Mouse (Mus musculus) CH12.LX (cell line): ENCODE results near the gene Rsad1. TPM values are rescaled to one million over a fixed set of nuclear protein-coding genes. Genes with fewer than 3 reads are reported as not detected.

Source experiments
- DNase-seq: peaks from one replicate; pipeline ENCODE4 v3.0.0-alpha.2; 2013; ENCODE audit errors: extremely low read depth
- H3K27ac ChIP-seq: 2 replicates; pipeline ENCODE4 v1.5.1; 2012; ENCODE audit warnings: low read depth, mild to moderate bottlenecking, control low read depth, moderate library complexity; ENCODE audit not compliant: insufficient read depth
- H3K27me3 ChIP-seq: replicated peaks from 2 replicates; pipeline ENCODE3; 2012; ENCODE audit warnings: inconsistent platforms
- H3K36me3 ChIP-seq, 2 experiments: replicated peaks in 1 of 2; 2 replicates each; pipeline versions ENCODE3 to v1.6.1; 2012; ENCODE audit warnings: inconsistent platforms in 1 of 2, low read length in 1 of 2, mild to moderate bottlenecking in 1 of 2, mixed read lengths in 1 of 2, moderate library complexity in 1 of 2; ENCODE audit not compliant: control insufficient read depth in 1 of 2, insufficient read depth in 1 of 2
- H3K4me1 ChIP-seq, 2 experiments: 2 replicates each; pipeline ENCODE4 v1.6.1; 2012; ENCODE audit warnings: inconsistent platforms in 1 of 2, moderate library complexity in 1 of 2; ENCODE audit not compliant: insufficient read depth in 2 of 2, control insufficient read depth in 1 of 2
- H3K4me2 ChIP-seq: 2 replicates; pipeline ENCODE4 v1.6.1; 2012; ENCODE audit warnings: low read depth, mild to moderate bottlenecking, control low read depth; ENCODE audit not compliant: poor library complexity, insufficient read depth, severe bottlenecking
- H3K4me3 ChIP-seq, 3 experiments: fragments of 150-350 bp in 1 of 3; sonication (generic) in 1 of 3; replicated peaks in 1 of 3; 2 replicates each; pipeline versions ENCODE3 to v1.5.1; 2011 to 2012; ENCODE audit warnings: low read depth in 2 of 3, low read length in 2 of 3, mild to moderate bottlenecking in 2 of 3, moderate library complexity in 2 of 3, control low read depth in 1 of 3, improper control_type of control experiment in 1 of 3, inconsistent platforms in 1 of 3, mixed read lengths in 1 of 3; ENCODE audit not compliant: poor library complexity in 1 of 3
- H3K79me2 ChIP-seq: replicated peaks from 2 replicates; pipeline ENCODE4 v1.6.1; 2012; ENCODE audit warnings: mild to moderate bottlenecking, moderate library complexity; ENCODE audit not compliant: control insufficient read depth, poor library complexity, insufficient read depth, severe bottlenecking; ENCODE audit errors: extremely low read depth
- H3K9ac ChIP-seq: 2 replicates; pipeline ENCODE4 v1.6.1; 2012; ENCODE audit warnings: low read depth, mild to moderate bottlenecking, control low read depth, moderate library complexity; ENCODE audit not compliant: insufficient read depth
- H3K9me3 ChIP-seq: replicated peaks from 2 replicates; pipeline ENCODE3; 2012; ENCODE audit warnings: low read length, inconsistent platforms, mixed read lengths
- CHD1 ChIP-seq: IDR thresholded peaks from 2 replicates; pipeline ENCODE4 v1.6.1; 2012; ENCODE audit warnings: low read depth, low read length, improper control_type of control experiment, inconsistent platforms
- CTCF ChIP-seq, 2 experiments: IDR thresholded peaks in 1 of 2; conservative IDR thresholded peaks in 1 of 2; 2 replicates each; pipeline ENCODE4 v1.5.1; 2011 to 2012; ENCODE audit warnings: low read depth in 2 of 2, low read length in 2 of 2, improper control_type of control experiment in 1 of 2, inconsistent platforms in 1 of 2, mild to moderate bottlenecking in 1 of 2, moderate library complexity in 1 of 2
- E2F4 ChIP-seq: IDR thresholded peaks from 2 replicates; pipeline ENCODE4 v1.6.1; 2011; ENCODE audit warnings: low read depth, low read length, improper control_type of control experiment; ENCODE audit not compliant: insufficient replicate concordance
- ELF1 ChIP-seq: IDR thresholded peaks from 2 replicates; pipeline ENCODE4 v1.6.1; 2014; ENCODE audit warnings: low read depth, mild to moderate bottlenecking, inconsistent platforms, low read length, improper control_type of control experiment
- EP300 ChIP-seq: IDR thresholded peaks from 2 replicates; pipeline ENCODE4 v1.6.1; 2011; ENCODE audit warnings: low read length, improper control_type of control experiment
- GABPA ChIP-seq: IDR thresholded peaks from 2 replicates; pipeline ENCODE4 v1.6.1; 2012; ENCODE audit warnings: low read depth, low read length, improper control_type of control experiment, inconsistent platforms; ENCODE audit not compliant: insufficient replicate concordance
- HCFC1 ChIP-seq: IDR thresholded peaks from 2 replicates; pipeline ENCODE4 v1.6.1; 2012; ENCODE audit warnings: low read depth, mild to moderate bottlenecking, inconsistent platforms, low read length, improper control_type of control experiment
- IRF4 ChIP-seq: IDR thresholded peaks from 2 replicates; pipeline ENCODE4 v1.6.1; 2014; ENCODE audit warnings: low read depth, mild to moderate bottlenecking, inconsistent platforms, low read length, improper control_type of control experiment
- JUND ChIP-seq: conservative IDR thresholded peaks from 2 replicates; pipeline ENCODE4 v1.6.1; 2011; ENCODE audit warnings: low read depth, low read length, improper control_type of control experiment
- MAZ ChIP-seq: IDR thresholded peaks from 2 replicates; pipeline ENCODE4 v1.6.1; 2012; ENCODE audit warnings: low read depth, mild to moderate bottlenecking, inconsistent platforms, low read length, improper control_type of control experiment, moderate library complexity
- MXI1 ChIP-seq: IDR thresholded peaks from 2 replicates; pipeline ENCODE4 v1.6.1; 2011; ENCODE audit warnings: mild to moderate bottlenecking, low read depth, low read length, improper control_type of control experiment
- NRF1 ChIP-seq: IDR thresholded peaks from 2 replicates; pipeline ENCODE4 v1.6.1; 2014; ENCODE audit warnings: low read depth, mild to moderate bottlenecking, inconsistent platforms, low read length, improper control_type of control experiment, moderate library complexity
- PAX5 ChIP-seq: IDR thresholded peaks from 2 replicates; pipeline ENCODE4 v1.6.1; 2012; ENCODE audit warnings: low read length, inconsistent platforms, mixed read lengths
- RAD21 ChIP-seq: IDR thresholded peaks from 2 replicates; pipeline ENCODE4 v1.6.1; 2011; ENCODE audit warnings: low read depth, mild to moderate bottlenecking, low read length, improper control_type of control experiment, moderate library complexity
- RCOR1 ChIP-seq: conservative IDR thresholded peaks from 2 replicates; pipeline ENCODE4 v1.6.1; 2012; ENCODE audit warnings: low read depth, mild to moderate bottlenecking, inconsistent platforms, low read length, improper control_type of control experiment
- TBP ChIP-seq: conservative IDR thresholded peaks from 2 replicates; pipeline ENCODE4 v1.6.1; 2011; ENCODE audit warnings: low read depth, low read length, improper control_type of control experiment
- UBTF ChIP-seq: IDR thresholded peaks from 2 replicates; pipeline ENCODE4 v1.6.1; 2012; ENCODE audit warnings: low read depth, mild to moderate bottlenecking, inconsistent platforms, low read length, improper control_type of control experiment, moderate library complexity
- USF1 ChIP-seq: IDR thresholded peaks from 2 replicates; pipeline ENCODE4 v1.6.1; 2014; ENCODE audit warnings: low read depth, mild to moderate bottlenecking, inconsistent platforms, low read length, improper control_type of control experiment
- USF2 ChIP-seq: conservative IDR thresholded peaks from 2 replicates; pipeline ENCODE4 v1.6.1; 2011; ENCODE audit warnings: low read depth, low read length, improper control_type of control experiment
- ZC3H11A ChIP-seq: IDR thresholded peaks from 2 replicates; pipeline ENCODE4 v1.6.1; 2012; ENCODE audit warnings: low read depth, mild to moderate bottlenecking, inconsistent platforms, low read length, improper control_type of control experiment
- ZKSCAN1 ChIP-seq: IDR thresholded peaks from 2 replicates; pipeline ENCODE4 v1.6.1; 2012; ENCODE audit warnings: low read depth, inconsistent platforms, low read length, improper control_type of control experiment, borderline replicate concordance
- ZMIZ1 ChIP-seq: IDR thresholded peaks from 2 replicates; pipeline ENCODE4 v1.6.1; 2012; ENCODE audit warnings: low read depth, mild to moderate bottlenecking, inconsistent platforms, low read length, improper control_type of control experiment
- ZNF384 ChIP-seq: IDR thresholded peaks from 2 replicates; pipeline ENCODE4 v1.6.1; 2012; ENCODE audit warnings: low read depth, low read length, improper control_type of control experiment, inconsistent platforms
- dilution Hi-C: fragments of 300-500 bp; cut with MboI; formaldehyde crosslinking; loops from 2 replicates; pipeline ENCODE4 v1.14.3; 2020; ENCODE audit warnings: low sequenced_read_pairs; ENCODE audit not compliant: extremely low pct_unique_long_range_greater_than_20kb, extremely low pct_ligation_motif_present
- in situ Hi-C: fragments of 300-500 bp; cut with MboI; formaldehyde crosslinking; loops from 3 replicates; pipeline ENCODE4 v1.14.3; 2019; ENCODE audit warnings: low sequenced_read_pairs, low pct_ligation_motif_present, low pct_unique_long_range_greater_than_20kb, mixed read lengths
- polyA plus RNA-seq: library from polyadenylated mRNA; unstranded; fragments of >175 nt; gene quantifications from 2 replicates; pipeline ENCODE4 v1.2.1, GENCODE M21; 2012; ENCODE audit warnings: low read depth; ENCODE audit not compliant: insufficient read length
- total RNA-seq, 2 experiments: library from RNA; depleted of rRNA; stranded (reverse); fragments of 300-350 nt in 1 of 2; fragments of >200 nt in 1 of 2; gene quantifications; 2 replicates each; pipeline ENCODE4 v1.2.3; 2012 to 2014

Gene Rsad1
- total and polyA plus RNA-seq, 3 experiments, result 7.3 to 9.3 (median 9.2) TPM

GRCm38 (mm10) chr11:94565151-94565479 lies 16.1 kb upstream of the Rsad1 start:
- DNase-seq, result no peak
- H3K4me2 ChIP-seq, result no peak overlapping the region
- TF ChIP-seq NRF1 (no peak), ZC3H11A (no peak), ZNF384 (no peak), ZKSCAN1 (no peak), HCFC1 (no peak), RAD21 (no peak), RCOR1 (no peak), UBTF (no peak), MXI1 (no peak), PAX5 (no peak), CHD1 (no peak), IRF4 (no peak), MAZ (no peak), ELF1 (no peak), TBP (no peak)
- H3K36me3 ChIP-seq, result peaks cover 8 to 91% of the 10 kb centered on the region in 2 experiments
- in situ Hi-C loops (no loop called here), dilution Hi-C loops (no loop called here)
- no peaks in the 10 kb centered on the region for H3K27me3 ChIP-seq
- no peak overlapping the region for H3K9ac ChIP-seq
- H3K9me3 ChIP-seq, result no peaks in the 10 kb centered on the region
- H3K4me1 ChIP-seq, result peaks cover 0 to 10% of the 10 kb centered on the region in 2 experiments; a peak in 2 of 4 replicates
- H3K27ac ChIP-seq, result no peak overlapping the region
- no peaks in the 10 kb centered on the region for H3K79me2 ChIP-seq
- H3K4me3 ChIP-seq, result no peak overlapping the region

DNA sequence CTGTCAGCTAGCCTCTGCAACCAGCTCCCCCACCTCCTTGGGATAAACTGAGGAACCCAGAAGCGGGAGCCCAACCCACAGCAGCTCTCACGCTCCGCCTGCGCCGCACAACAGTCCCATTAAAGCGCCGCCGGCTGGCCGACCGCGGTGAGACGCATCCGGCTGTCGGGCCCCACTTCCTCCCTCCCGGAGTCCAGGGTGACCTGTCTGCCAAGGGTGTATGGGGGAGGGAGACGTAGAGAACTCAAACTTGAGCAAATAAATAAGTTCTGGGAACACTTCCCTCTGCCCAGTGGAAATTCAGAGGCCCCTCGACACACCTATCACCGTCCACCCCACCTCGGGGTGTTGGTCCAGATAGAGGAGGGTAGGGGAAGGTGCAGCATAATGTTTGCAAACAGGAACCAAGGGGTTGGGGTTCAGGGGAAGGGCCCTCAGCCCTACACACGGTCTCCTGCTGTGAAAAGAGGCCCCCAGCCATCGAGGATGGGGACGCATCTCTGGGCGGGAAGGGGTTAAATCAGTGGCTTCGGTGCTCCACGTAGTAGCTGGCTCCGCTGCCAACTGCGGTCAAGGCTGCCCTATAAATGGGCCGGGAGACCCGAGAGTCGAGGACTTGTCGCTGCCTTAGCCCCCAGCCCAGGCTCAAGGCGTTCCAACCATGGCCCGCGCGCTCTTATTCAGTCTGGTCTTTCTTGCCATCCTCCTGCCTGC lies 15.5 kb upstream of the Rsad1 start, which contains the start of gene Chad:
Gene Chad (plus strand): TSS at position 611 of the 714 bp plus-strand sequence.
- H3K27ac ChIP-seq, result no peak within 1 kb of the TSS
- TF ChIP-seq TBP, result no peak
- TF ChIP-seq ZMIZ1, result no peak
- TF ChIP-seq USF2, result no peak
- TF ChIP-seq EP300, result no peak
- TF ChIP-seq JUND, result no peak
- TF ChIP-seq MAZ, result no peak
- TF ChIP-seq USF1, result no peak
- no peak for TF ChIP-seq HCFC1
- no peak for TF ChIP-seq ZC3H11A
- TF ChIP-seq RCOR1, result no peak
- no peak for TF ChIP-seq GABPA
- no peak for TF ChIP-seq CHD1
- no peak for TF ChIP-seq CTCF (conservative IDR thresholded peaks at IDR 0.05 in 1 of 2, IDR thresholded peaks at IDR 0.05 in 1 of 2; ENCODE audit: low read depth in 2 of 2, low read length in 2 of 2)
- TF ChIP-seq E2F4, result no peak
- TF ChIP-seq, all 38 proteins: peak for 0
- no peak within 1 kb of the TSS for H3K4me2 ChIP-seq
- no peak within 1 kb of the TSS for H3K4me3 ChIP-seq
- H3K9ac ChIP-seq, result no peak within 1 kb of the TSS
- no peaks in the 10 kb centered on the region for H3K27me3 ChIP-seq
- in situ Hi-C loops (no loop called here), dilution Hi-C loops (no loop called here)
- no peaks in the 10 kb centered on the region for H3K9me3 ChIP-seq
- H3K79me2 ChIP-seq, result no peaks in the 10 kb centered on the region
- DNase-seq, result no peak
- peaks cover 7 to 89% of the 10 kb centered on the region in 2 experiments for H3K36me3 ChIP-seq
- peaks cover 0 to 10% of the 10 kb centered on the region in 2 experiments; a peak in 2 of 4 replicates for H3K4me1 ChIP-seq
